Mouse (Mus musculus): ENCODE measurements around the gene Kcnc2. TPM values are rescaled to one million over a fixed set of nuclear protein-coding genes. Genes with fewer than 3 reads are reported as not detected.

Gene Kcnc2
- total RNA-seq, 2 experiments from 2014 or later, result 1.1 TPM

GRCm38 (mm10) chr10:112380590-112380989, 109.7 kb downstream of the Kcnc2 start:
- DNase-seq (ENCODE audit: low spot score in 2 of 2), result no peak

GRCm38 (mm10) chr10:112394399-112394970, 123.6 kb downstream of the Kcnc2 start:
- no peak for DNase-seq (ENCODE audit: low spot score in 2 of 2)

- DNase-seq (ENCODE audit: low spot score in 2 of 2), result no peak
These were observed 126.3 kb downstream of the Kcnc2 start for GRCm38 (mm10) chr10:112397194-112397593.

GRCm38 (mm10) chr10:112400591-112401404, 129.9 kb downstream of the Kcnc2 start:
- DNase-seq (ENCODE audit: low spot score in 2 of 2), result peak in 1 of 2 experiments; percentile 8

- no peak for DNase-seq (ENCODE audit: low spot score in 2 of 2)
These were observed 138.6 kb downstream of the Kcnc2 start for GRCm38 (mm10) chr10:112409525-112409924.

- DNase-seq (ENCODE audit: low spot score in 2 of 2), result no peak
These were observed 152.4 kb downstream of the Kcnc2 start for GRCm38 (mm10) chr10:112423327-112423726.

GRCm38 (mm10) chr10:112436950-112437349, 166.0 kb downstream of the Kcnc2 start:
- DNase-seq (ENCODE audit: low spot score in 2 of 2), result no peak

- no peak for DNase-seq (ENCODE audit: low spot score in 2 of 2)
These were observed 173.7 kb downstream of the Kcnc2 start for GRCm38 (mm10) chr10:112444640-112445039.

- no peak for DNase-seq (ENCODE audit: low spot score in 2 of 2)
These were observed 180.0 kb downstream of the Kcnc2 start for GRCm38 (mm10) chr10:112450910-112451309.

GRCm38 (mm10) chr10:112468689-112469384, 197.9 kb downstream of the Kcnc2 start:
- DNase-seq (ENCODE audit: low spot score in 2 of 2), result no peak

GRCm38 (mm10) chr10:112474122-112474810, 203.3 kb downstream of the Kcnc2 start:
- DNase-seq (ENCODE audit: low spot score in 2 of 2), result no peak

GRCm38 (mm10) chr10:112481461-112481860, 210.5 kb downstream of the Kcnc2 start:
- DNase-seq (ENCODE audit: low spot score in 2 of 2), result no peak

- no peak for DNase-seq (ENCODE audit: low spot score in 2 of 2)
These were observed 211.1 kb downstream of the Kcnc2 start for GRCm38 (mm10) chr10:112481921-112482607.

- DNase-seq (ENCODE audit: low spot score in 2 of 2), result no peak
These were observed 213.6 kb downstream of the Kcnc2 start for GRCm38 (mm10) chr10:112484387-112485105.

GRCm38 (mm10) chr10:112485819-112486218, 214.9 kb downstream of the Kcnc2 start:
- DNase-seq (ENCODE audit: low spot score in 2 of 2), result no peak

GRCm38 (mm10) chr10:112488751-112489150, 217.8 kb downstream of the Kcnc2 start:
- DNase-seq (ENCODE audit: low spot score in 2 of 2), result no peak
